Mouse (Mus musculus) cerebellum, postnatal 4 days (tissue): ENCODE data around the gene Supt5.

Source experiments
- DNase-seq, 2 experiments: peaks; one replicate each; pipeline ENCODE4 v3.0.0; 2022; ENCODE audit warnings: low spot score in 2 of 2, mixed read lengths in 1 of 2

The Supt5 gene

GRCm38 (mm10) chr7:28374647-28375046 lies 36.1 kb upstream of the Supt5 start:
- DNase-seq, result no peak

DNA sequence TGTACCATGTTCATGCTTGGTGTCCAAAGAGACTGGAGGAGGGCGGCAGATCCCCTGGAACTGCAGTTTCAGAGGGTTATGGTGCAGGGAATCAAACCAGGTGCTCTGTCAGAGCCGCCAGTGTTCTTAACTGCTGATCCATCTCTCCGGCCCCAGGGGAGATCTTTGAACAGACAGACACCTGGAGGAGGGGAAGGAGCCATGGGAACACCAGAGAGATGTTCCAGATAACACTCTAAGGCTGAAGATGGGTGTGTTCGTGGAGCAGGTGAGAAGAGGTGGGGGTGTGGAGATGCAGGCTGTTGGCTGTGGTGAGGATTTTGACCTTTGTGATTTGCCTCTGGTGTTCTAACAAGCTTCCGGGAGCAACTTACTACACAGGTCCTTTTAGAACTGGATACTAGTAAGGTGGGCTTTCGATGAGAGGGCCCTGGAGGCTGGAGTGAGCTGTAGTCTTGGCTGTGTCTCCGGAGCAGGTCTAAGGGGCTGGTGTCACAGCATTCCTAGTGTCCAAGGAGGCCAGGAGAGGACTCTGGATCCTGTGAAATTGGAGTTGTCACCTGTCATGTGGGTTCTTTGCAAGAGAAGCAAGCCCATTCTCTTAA lies 35.4 kb upstream of the Supt5 start:
- no peak for DNase-seq

DNA sequence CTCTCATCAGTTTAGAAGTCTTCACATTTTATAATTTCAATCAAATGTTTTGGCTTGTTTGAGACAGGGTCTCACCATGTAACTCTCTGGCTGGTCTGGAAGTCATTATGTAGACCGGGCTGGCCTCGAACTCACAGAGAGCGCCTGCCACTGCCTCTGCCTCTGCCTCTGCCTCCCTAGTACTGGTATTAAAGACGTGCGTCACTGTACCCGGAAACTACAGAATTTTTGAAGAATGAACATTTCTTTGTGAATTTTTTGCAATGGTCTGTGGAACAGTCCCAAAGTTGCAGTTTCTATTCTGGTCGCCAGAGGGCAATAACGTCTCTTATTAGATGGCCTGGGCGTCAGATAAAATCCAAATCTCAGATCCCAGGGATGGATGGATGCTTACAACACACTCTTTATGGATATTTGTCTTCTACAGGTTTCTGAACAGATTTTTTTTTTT lies 34.6 kb upstream of the Supt5 start:
- DNase-seq, result peak in 1 of 2 experiments; percentile 74

- DNase-seq, result peak; percentile 95
Observed at GRCm38 (mm10) chr7:28372251-28373108, 33.9 kb upstream of the Supt5 start, which contains the start of gene Plekhg2. Plekhg2 (minus strand) TSS chr7:28372599.

GRCm38 (mm10) chr7:28371514-28371989 lies 33.0 kb upstream of the Supt5 start:
- DNase-seq, result peak in 1 of 2 experiments; percentile 52

DNA sequence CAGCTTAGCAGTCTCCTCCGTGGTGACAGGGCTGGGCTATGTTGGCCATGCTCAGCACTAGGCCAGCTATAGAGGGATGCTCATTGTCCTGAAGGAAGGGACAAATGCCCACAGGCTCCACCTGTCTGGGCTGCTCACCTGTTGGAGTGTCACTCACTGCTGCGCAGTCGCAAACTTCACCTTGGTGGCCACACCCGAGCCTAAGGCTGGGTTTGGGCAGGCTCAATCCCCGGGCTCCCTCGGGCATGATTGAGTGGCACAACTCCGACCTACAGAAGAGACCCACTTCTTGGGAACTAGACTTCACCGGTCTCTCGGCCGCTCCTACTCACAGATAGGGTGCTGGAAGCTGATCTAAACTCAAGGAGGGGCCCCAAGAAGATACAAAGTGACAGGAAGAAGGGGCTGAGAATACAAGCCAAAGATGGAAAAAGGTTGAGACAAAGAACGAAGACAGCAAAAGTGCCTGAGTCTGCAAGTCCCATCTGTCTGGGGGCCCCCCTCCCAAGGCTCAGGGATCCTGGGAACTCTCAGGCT lies 32.5 kb upstream of the Supt5 start:
- no peak for DNase-seq

DNA sequence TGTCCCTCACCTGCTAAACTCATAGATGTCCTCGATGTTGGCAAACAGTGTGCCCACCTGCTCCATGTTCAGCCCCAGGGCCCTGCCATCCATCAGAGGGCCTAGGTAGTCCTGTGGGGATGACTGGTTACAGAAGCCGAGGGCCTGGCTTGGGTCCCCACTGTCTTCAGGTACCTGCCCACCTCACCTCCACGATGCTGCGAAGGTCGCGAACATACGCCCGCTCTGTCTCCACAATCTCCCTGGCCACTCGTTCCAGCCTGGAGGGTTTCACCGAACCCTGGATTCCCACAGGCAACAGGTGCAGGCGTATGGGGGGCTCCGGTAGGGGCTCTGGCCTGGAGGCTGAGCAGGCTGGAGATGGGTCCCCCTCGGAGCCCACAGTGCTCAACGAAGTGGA lies 31.5 kb upstream of the Supt5 start:
- no peak for DNase-seq

DNA sequence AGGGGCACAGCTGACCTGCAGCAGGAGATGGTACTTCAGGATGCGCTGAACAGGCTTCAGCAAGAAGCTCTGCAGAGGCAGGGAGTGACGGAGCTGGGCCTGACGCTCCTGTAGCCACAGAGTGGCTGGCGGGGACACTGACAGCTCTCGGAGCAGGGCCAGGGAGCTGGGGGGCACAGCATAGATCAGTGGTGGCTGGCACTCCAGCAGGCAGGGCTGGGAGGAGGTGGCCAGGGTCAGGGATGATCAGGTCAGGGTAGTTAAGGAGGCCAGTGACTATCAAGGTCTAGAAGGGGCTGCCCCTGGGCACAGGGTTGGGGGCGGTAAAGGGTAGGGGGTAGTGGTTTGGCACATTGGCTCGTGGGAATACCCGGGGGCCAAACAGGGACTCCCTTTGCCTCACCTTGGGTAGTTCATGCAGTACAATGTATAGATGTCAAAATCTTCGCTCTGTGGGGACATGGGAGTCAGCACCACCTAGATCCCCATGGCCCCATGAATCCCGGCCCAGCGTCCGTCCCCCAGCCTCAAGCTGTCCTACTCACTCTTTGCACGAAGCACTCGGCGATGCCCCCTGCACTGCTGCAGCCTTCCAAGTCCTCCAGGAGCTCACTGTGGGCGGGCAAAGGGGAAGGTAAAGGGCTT lies 29.9 kb upstream of the Supt5 start:
- no peak for DNase-seq

DNA sequence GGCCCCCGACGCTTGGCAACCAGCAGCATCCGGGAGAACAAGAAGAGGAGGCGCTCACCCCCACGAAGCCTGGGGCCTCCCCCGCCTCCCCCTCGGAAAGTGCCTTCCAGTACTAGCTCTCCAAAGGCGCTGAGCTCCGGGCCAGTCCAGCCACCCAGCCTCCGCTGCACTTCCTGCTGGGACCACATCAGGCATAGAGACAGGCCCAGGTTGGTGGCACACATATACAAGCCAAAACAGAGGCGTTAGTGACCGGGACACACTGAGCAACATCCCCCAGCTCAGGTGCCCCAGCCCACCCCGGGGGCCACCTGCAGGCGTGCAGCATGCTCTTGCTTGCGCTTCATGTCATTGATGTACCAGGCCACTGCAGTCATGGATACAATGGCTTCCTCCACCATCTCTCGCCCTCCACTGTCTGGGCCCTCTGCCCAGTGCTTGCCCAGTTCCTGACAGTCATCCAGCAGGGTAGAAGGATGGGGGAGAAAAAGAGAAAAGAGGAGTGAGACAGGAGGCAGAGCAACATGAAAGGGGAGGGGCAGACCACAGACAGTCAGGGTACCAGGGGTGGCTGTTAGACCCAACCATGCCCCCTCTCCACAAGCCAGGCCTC lies 29.2 kb upstream of the Supt5 start:
- DNase-seq, result no peak

GRCm38 (mm10) chr7:28362441-28363060 lies 24.0 kb upstream of the Supt5 start:
- DNase-seq, result no peak

- no peak for DNase-seq
Observed at GRCm38 (mm10) chr7:28361647-28362341, 23.2 kb upstream of the Supt5 start.

GRCm38 (mm10) chr7:28360291-28360690 lies 21.7 kb upstream of the Supt5 start:
- DNase-seq, result no peak

DNA sequence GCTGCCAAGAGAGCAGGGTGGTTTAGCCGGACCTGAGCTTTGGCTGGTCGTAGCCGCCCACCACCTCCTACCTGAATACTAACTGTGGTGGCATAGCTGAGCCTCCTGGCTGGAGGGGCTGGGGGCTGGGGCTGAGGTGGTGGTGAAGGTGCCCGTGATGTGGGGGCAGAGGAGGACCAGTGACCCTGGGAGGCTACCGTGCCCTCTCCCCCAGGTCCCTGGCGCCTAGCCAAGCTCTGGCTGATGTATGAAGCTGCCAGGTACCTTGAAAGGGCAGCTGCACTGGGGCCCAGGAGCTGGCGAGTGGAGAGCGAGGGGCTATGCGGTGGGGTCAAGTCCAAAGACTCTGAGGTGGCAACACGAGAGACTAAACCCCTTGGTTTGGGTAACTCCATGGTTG lies 21.3 kb upstream of the Supt5 start:
- no peak for DNase-seq

DNA sequence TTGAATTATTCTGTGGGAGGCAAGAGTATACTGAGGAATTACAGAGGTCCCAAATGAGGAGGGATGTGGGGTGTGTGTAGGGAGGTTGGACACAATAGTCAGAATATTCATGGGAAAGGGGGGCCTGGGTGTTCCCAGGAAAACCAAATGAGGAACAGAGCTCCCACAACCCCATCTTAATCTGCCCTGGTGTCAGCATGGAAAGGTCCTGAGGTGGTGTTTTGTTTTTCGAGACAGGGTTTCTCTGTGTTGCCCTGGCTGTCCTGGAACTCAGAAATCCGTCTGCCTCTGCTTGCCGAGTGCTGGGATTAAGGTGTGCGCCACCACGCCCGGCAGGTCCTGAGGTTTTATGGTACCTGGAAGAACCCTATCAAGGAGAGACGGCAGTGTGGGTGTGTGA lies 19.9 kb upstream of the Supt5 start:
- no peak for DNase-seq

GRCm38 (mm10) chr7:28357984-28358383 lies 19.4 kb upstream of the Supt5 start:
- no peak for DNase-seq

GRCm38 (mm10) chr7:28356981-28357380 lies 18.4 kb upstream of the Supt5 start:
- no peak for DNase-seq

DNA sequence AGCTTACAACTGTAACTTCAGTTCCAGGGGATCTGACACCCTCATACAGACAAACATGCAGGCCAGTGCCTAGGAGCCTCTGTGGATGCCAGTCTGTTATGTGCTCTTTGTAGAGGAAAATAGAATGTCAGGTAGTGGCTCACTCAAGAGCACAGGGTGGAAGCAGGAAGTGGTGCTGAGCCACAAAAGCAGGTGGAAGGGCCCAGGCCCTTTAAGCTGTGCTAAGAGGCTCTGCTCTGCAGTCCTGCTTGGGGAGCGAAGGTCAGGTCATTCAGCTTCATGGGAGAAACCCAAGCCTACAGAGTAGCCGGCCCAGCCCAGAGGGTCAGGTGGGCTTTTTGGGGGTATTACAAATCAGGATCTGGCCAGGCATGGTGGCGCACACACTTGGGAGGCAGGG lies 16.7 kb upstream of the Supt5 start:
- DNase-seq, result no peak

- no peak for DNase-seq
Observed at GRCm38 (mm10) chr7:28354596-28354995, 16.1 kb upstream of the Supt5 start.

GRCm38 (mm10) chr7:28354113-28354581 lies 15.6 kb upstream of the Supt5 start:
- no peak for DNase-seq

GRCm38 (mm10) chr7:28353267-28353666 lies 14.7 kb upstream of the Supt5 start:
- DNase-seq, result no peak
